Mouse (Mus musculus) central nervous system, embryonic 18 days (tissue): ENCODE results near the gene Fgf5. TPM values are rescaled to one million over a fixed set of nuclear protein-coding genes. Genes with fewer than 3 reads are reported as not detected.

Experiments used
- polyA plus RNA-seq: library from polyadenylated mRNA; depleted of rRNA; stranded (reverse); fragments of >200 nt; gene quantifications from 2 replicates; pipeline ENCODE4 v1.2.3, GENCODE M21; 2012; rRNA removed

Gene Fgf5
- 0.78 TPM in 2 replicates for polyA plus RNA-seq

GRCm38 (mm10) chr5:98253838-98254821 is at the start of gene Fgf5:
Gene Fgf5 (plus strand): TSS chr5:98254184.

Other genes with a start within 250 kb of the Fgf5 start
- gene Antxr2, start 223.1 kb upstream of the Fgf5 start, polyA plus RNA-seq = 1.4 and 1.6 TPM in 2 replicates
- 23.1 and 27.5 TPM in 2 replicates for gene Prdm8, start 87.0 kb upstream of the Fgf5 start, polyA plus RNA-seq
- 0.62 and 1.4 TPM in 2 replicates for gene Cfap299, start 75.1 kb downstream of the Fgf5 start, polyA plus RNA-seq